Mouse (Mus musculus): ENCODE measurements around the gene Chmp3. TPM values are rescaled to one million over a fixed set of nuclear protein-coding genes. Genes with fewer than 3 reads are reported as not detected.

Chmp3 gene
- total RNA-seq, 4 experiments from 2014 or later, result 48.0 to 79.1 (median 59.2) TPM

GRCm38 (mm10) chr6:71608994-71609393, 65.4 kb downstream of the Chmp3 start:
- no peak for DNase-seq (ENCODE audit: low spot score)

- DNase-seq (ENCODE audit: low spot score), result no peak
Observed at GRCm38 (mm10) chr6:71609968-71610367, 66.4 kb downstream of the Chmp3 start.

- no peak for DNase-seq (ENCODE audit: low spot score)
Observed at GRCm38 (mm10) chr6:71613225-71613624, 69.6 kb downstream of the Chmp3 start.

GRCm38 (mm10) chr6:71616959-71617358, 73.4 kb downstream of the Chmp3 start:
- DNase-seq (ENCODE audit: low spot score), result no peak

GRCm38 (mm10) chr6:71621551-71621950, 78.0 kb downstream of the Chmp3 start:
- DNase-seq (ENCODE audit: low spot score), result peak; percentile 28

- peak; percentile 49 for DNase-seq (ENCODE audit: low spot score)
Observed at GRCm38 (mm10) chr6:71621981-71622380, 78.4 kb downstream of the Chmp3 start.

GRCm38 (mm10) chr6:71624723-71625122, 81.1 kb downstream of the Chmp3 start:
- DNase-seq (ENCODE audit: low spot score), result no peak

- DNase-seq (ENCODE audit: low spot score), result no peak
Observed at GRCm38 (mm10) chr6:71625984-71626383, 82.4 kb downstream of the Chmp3 start.

GRCm38 (mm10) chr6:71627325-71627724, 83.7 kb downstream of the Chmp3 start:
- DNase-seq (ENCODE audit: low spot score), result no peak

- no peak for DNase-seq (ENCODE audit: low spot score)
Observed at GRCm38 (mm10) chr6:71631196-71631595, 87.6 kb downstream of the Chmp3 start.

GRCm38 (mm10) chr6:71631706-71632461, 88.3 kb downstream of the Chmp3 start:
- peak; percentile 57 for DNase-seq (ENCODE audit: low spot score)

Other genes starting within 250 kb of the Chmp3 start
- 100 to 1,000 TPM; 345 to 402 (median 349) TPM for gene Smyd1, start 221.6 kb upstream of the Chmp3 start, total RNA-seq (2022)
- under 1 TPM in 2 of 4 experiments, not detected in 2; 0.17 to 0.19 TPM for gene Cd8b1, start 221.0 kb upstream of the Chmp3 start, total RNA-seq (2022)
- gene Cd8a, start 170.4 kb upstream of the Chmp3 start, total RNA-seq (2022), result under 1 TPM; 0.08 to 0.22 (median 0.15) TPM
- gene Rmnd5a, start 103.2 kb upstream of the Chmp3 start, total RNA-seq (2022), result 10 to 100 TPM; 74.5 to 77.5 (median 77.2) TPM
- gene Rnf103, start 49.9 kb upstream of the Chmp3 start, total RNA-seq (2022), result 10 to 100 TPM; 21.9 to 24.4 (median 22.7) TPM
- 10 to 100 TPM; 17.4 to 19.9 (median 19.0) TPM for gene Kdm3a, start 89.2 kb downstream of the Chmp3 start, total RNA-seq (2022)
- 10 to 100 TPM; 16.2 to 20.0 (median 18.0) TPM for gene Reep1, start 163.8 kb downstream of the Chmp3 start, total RNA-seq (2022)